Mouse (Mus musculus) testis, adult 2 months (tissue): Measurements from ENCODE around the gene Hspb7. TPM values are rescaled to one million over a fixed set of nuclear protein-coding genes. Genes with fewer than 3 reads are reported as not detected.

Source experiments
- H3K27ac ChIP-seq: fragments of 200-500 bp; 2 replicates; pipeline ENCODE4 v1.5.1; 2012; ENCODE audit warnings: low read depth, low read length; ENCODE audit not compliant: control insufficient read depth, insufficient read depth
- H3K27me3 ChIP-seq: fragments of 200-500 bp; 2 replicates; pipeline ENCODE4 v1.6.1; 2012; ENCODE audit warnings: mild to moderate bottlenecking, low read length, moderate library complexity; ENCODE audit not compliant: control insufficient read depth, insufficient read depth
- H3K36me3 ChIP-seq: fragments of 200-500 bp; 2 replicates; pipeline ENCODE4 v1.6.1; 2012; ENCODE audit warnings: mild to moderate bottlenecking, low read length; ENCODE audit not compliant: control insufficient read depth, insufficient read depth
- H3K4me1 ChIP-seq: fragments of 200-500 bp; 2 replicates; pipeline ENCODE4 v1.6.1; 2012; ENCODE audit warnings: low read length; ENCODE audit not compliant: control insufficient read depth, insufficient read depth
- H3K4me3 ChIP-seq: fragments of 200-500 bp; 2 replicates; pipeline ENCODE4 v1.5.1; 2012; ENCODE audit warnings: low read depth, mild to moderate bottlenecking, low read length, moderate library complexity, mixed read lengths; ENCODE audit not compliant: control insufficient read depth
- CTCF ChIP-seq: fragments of 200-500 bp; IDR thresholded peaks from 2 replicates; pipeline ENCODE4 v1.5.1; 2012; ENCODE audit warnings: low read depth, mild to moderate bottlenecking, inconsistent platforms, low read length, moderate library complexity; ENCODE audit not compliant: control insufficient read depth, insufficient read depth, insufficient replicate concordance
- POLR2A ChIP-seq: fragments of 200-500 bp; IDR thresholded peaks from 2 replicates; pipeline ENCODE4 v1.6.1; 2012; ENCODE audit warnings: low read depth, mild to moderate bottlenecking, inconsistent platforms, low read length, moderate library complexity; ENCODE audit not compliant: control insufficient read depth
- polyA plus RNA-seq: library from polyadenylated mRNA; depleted of rRNA; stranded (reverse); fragments of >200 nt; gene quantifications from 2 replicates; pipeline ENCODE4 v1.2.3, GENCODE M21; 2012

The Hspb7 gene
- polyA plus RNA-seq, 1 experiment = 24.7 TPM

DNA sequence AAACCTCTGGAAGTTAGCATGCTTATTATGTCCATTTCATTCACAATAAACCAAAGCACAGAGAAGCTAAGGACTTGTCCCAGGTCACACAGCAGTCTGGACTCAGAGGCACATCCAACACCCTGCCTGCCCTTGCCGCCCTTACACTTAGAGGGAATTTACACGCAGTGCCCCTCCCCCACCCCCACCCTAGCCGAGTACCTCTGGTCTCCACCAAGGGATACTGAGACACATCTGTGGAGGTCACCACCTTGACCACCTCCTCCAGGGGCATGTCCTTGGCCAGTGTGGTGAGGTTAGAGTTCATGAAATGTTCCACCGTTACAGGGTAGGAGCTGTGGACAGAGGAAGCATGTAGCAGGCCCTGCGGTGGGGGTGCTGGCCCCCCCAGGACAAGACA lies 32.6 kb upstream of the Hspb7 start:
- Histone ChIP-seq H3K4me1 (no peaks in the 10 kb centered on the region; the same call in 1 of the 2 replicates), H3K27ac (no peak overlapping the region), H3K36me3 (no peaks in the 10 kb centered on the region), H3K4me3 (no peak overlapping the region), H3K27me3 (no peaks in the 10 kb centered on the region)
- no peak for TF ChIP-seq POLR2A
- no peak for TF ChIP-seq CTCF

- H3K27ac ChIP-seq = no peak overlapping the region
- TF ChIP-seq CTCF (no peak), POLR2A (no peak)
These were observed 31.0 kb upstream of the Hspb7 start for GRCm38 (mm10) chr4:141389366-141390150.

GRCm38 (mm10) chr4:141391293-141391692 lies 29.3 kb upstream of the Hspb7 start:
- H3K27ac ChIP-seq = no peak overlapping the region
- no peak for TF ChIP-seq CTCF
- TF ChIP-seq POLR2A = no peak
- H3K4me3 ChIP-seq = no peak overlapping the region
- H3K4me1 ChIP-seq = no peaks in the 10 kb centered on the region; the same call in 1 of the 2 replicates
- no peaks in the 10 kb centered on the region for H3K27me3 ChIP-seq
- H3K36me3 ChIP-seq = no peaks in the 10 kb centered on the region

More at GRCm38 (mm10) chr4:141389366-141390150, 31.0 kb upstream of the Hspb7 start:
- no peaks in the 10 kb centered on the region for H3K36me3 ChIP-seq
- no peaks in the 10 kb centered on the region for H3K27me3 ChIP-seq
- H3K4me3 ChIP-seq = no peak overlapping the region
- H3K4me1 ChIP-seq = no peaks in the 10 kb centered on the region; the same call in 1 of the 2 replicates

DNA sequence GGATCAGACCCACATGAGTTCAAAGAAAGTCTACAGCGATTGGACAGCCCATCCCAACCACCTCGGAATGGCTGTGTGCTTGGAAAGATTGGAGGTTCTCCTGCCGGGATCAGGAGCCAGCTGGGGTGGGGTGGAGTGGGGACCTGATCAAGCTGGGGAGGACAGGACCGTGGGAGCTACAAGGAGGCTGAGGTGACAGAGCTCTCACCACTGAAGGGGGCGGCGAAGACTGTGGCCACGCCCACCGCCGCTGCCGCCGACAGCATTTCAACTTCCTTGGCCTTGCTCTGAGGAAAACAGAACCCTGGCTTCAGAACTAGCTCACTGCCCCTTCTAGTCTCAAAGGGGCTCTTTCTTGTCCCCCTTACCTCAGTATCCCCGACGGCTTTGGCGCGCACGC lies 25.8 kb upstream of the Hspb7 start:
- H3K36me3 ChIP-seq = no peaks in the 10 kb centered on the region
- no peaks in the 10 kb centered on the region; the same call in 1 of the 2 replicates for H3K4me1 ChIP-seq
- no peak for TF ChIP-seq CTCF
- TF ChIP-seq POLR2A = no peak
- no peaks in the 10 kb centered on the region for H3K27me3 ChIP-seq
- H3K4me3 ChIP-seq = no peak overlapping the region; the same call in 1 of the 2 replicates
- H3K27ac ChIP-seq = no peak overlapping the region

DNA sequence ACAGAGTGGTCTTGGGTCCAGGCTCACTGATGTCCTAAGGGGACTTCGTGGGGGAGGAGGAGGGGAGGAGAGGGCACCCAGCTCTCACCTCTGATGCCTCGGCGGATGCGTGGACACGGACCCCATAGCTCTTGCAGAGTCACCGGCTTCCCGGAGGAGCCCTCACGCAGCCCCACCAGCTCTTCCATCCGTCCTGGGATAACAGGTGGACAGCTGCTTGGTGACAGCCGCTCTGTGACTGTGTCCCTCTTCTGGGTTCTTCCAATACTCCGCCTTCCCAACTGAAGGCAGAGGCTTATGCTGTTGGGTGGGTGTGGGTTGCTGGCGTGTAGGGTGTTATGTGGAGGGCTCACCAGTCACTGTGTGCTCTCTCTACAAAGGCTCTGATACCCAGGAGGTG lies 22.7 kb upstream of the Hspb7 start:
- H3K36me3 ChIP-seq = no peaks in the 10 kb centered on the region
- TF ChIP-seq POLR2A = no peak
- no peak for TF ChIP-seq CTCF
- H3K27me3 ChIP-seq = no peaks in the 10 kb centered on the region
- no peak overlapping the region for H3K27ac ChIP-seq
- H3K4me3 ChIP-seq = no peak overlapping the region
- H3K4me1 ChIP-seq = no peaks in the 10 kb centered on the region; the same call in 1 of the 2 replicates

DNA sequence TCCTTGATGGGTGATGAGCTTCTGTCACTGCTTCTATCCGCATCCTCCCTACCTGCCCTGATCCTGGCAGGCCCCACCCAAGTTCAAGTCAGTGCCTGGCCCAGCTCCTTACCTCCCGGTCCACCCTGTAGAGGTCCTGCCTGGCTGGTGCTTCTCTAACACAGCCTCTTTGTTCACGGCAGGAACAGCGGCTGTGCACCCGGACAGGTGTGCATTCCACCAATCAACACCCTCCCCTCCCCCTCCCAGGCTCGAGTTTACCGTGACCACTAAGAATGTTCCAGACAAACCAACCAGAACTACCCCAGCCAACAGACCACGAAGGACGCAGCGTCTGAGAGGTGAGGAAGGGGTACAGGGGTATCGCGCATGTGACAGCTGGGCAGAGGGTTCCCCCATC lies 22.0 kb upstream of the Hspb7 start, which contains the start of gene Clcnka:
Clcnka (minus strand) TSS at position 180 of the 400 bp plus-strand sequence.
- TF ChIP-seq CTCF (no peak), POLR2A (no peak)
- Histone ChIP-seq H3K27ac (no peak within 1 kb of the TSS), H3K27me3 (no peaks in the 10 kb centered on the region)

GRCm38 (mm10) chr4:141400171-141400570 lies 20.4 kb upstream of the Hspb7 start:
- TF ChIP-seq CTCF (no peak), POLR2A (no peak)

More for the DNA sequence above, 22.0 kb upstream of the Hspb7 start, which contains the start of gene Clcnka:
- H3K4me1 ChIP-seq = no peaks in the 10 kb centered on the region; the same call in 1 of the 2 replicates
- no peaks in the 10 kb centered on the region for H3K36me3 ChIP-seq
- no peak within 1 kb of the TSS for H3K4me3 ChIP-seq

DNA sequence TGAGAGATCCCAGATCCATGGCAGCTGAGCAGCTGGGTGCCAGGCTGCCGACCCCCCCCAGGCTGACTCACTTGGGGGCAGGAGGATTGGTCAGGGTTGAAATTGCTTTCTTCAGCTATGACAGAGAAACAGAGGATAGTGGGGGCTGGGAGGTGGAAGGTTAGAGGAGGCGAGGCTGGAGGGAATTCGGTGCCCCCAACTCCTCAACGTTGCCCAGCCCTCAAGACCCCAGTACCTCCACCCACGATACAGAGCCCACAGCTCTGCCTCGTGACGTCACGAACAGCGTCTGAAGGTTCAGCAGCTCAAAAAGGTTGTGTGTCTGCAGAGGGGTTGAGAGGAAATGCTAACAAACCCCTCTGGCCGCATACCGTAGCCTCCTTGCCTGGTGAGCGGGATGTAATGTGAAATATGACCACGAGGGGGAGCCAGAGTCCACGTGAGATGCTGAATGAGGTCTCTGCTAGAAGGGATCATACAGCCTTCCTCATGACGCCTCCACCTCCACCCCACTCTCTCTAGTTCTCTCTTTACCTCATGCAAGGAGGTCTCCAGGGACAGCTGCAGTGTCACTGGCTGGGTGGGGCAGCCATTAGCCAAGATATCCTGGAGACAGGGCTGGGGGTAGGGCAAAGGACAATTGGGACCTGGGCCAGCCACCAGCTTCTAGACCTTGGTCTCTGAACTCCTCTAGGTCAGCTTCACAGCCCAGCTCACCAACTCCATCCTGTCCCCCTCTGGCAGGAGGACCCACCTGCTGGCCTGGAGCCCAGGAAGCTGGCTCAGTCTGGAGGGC lies 15.9 kb upstream of the Hspb7 start:
- TF ChIP-seq POLR2A = no peak
- peak; percentile 98 for TF ChIP-seq CTCF
- H3K4me3 ChIP-seq = no peak overlapping the region
- H3K4me1 ChIP-seq = no peaks in the 10 kb centered on the region; the same call in 1 of the 2 replicates
- H3K27me3 ChIP-seq = no peaks in the 10 kb centered on the region
- no peaks in the 10 kb centered on the region for H3K36me3 ChIP-seq
- no peak overlapping the region for H3K27ac ChIP-seq

More at GRCm38 (mm10) chr4:141400171-141400570, 20.4 kb upstream of the Hspb7 start:
- Histone ChIP-seq H3K27me3 (no peaks in the 10 kb centered on the region), H3K27ac (no peak overlapping the region), H3K4me3 (no peak overlapping the region), H3K36me3 (no peaks in the 10 kb centered on the region), H3K4me1 (no peaks in the 10 kb centered on the region; the same call in 1 of the 2 replicates)
